Mouse (Mus musculus) layer of hippocampus, postnatal 25 days (tissue): ENCODE measurements at regions not wholly inside any gene's neighbourhood (a gene's known extent, or its start where the extent isn't known, plus 50 kb on each side); places are given as distances from the start of the nearest gene placed in this dataset.
A peak's percentile ranks its signal among the peaks of the same experiment; 100 is the strongest.

Experiments used
- DNase-seq, 2 experiments: peaks; one replicate each; pipeline ENCODE4 v3.0.0; 2022; ENCODE audit warnings: mixed read lengths in 2 of 2, low spot score in 1 of 2; ENCODE audit errors: extremely low spot score in 1 of 2

DNA sequence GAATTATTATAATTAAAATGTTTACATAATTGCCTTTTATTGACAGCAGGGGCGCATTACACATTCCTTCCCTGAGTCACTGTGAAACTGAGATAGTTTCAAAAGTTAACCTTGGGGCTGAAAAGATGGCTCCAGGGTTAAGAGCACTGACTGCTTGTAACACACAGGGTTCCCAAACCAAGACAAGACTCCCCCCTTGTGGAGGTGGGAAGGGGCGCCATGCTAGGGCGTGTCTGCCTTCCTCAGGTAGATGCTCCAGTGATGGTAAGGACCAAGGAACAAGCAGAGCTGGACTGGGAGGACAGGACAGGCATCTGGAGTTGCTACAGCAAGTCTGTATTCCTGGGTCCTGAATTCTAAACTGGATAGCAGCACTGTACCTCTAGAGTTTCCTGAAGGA is 351.9 kb downstream of the Tbc1d22a start:
- DNase-seq, result no peak

DNA sequence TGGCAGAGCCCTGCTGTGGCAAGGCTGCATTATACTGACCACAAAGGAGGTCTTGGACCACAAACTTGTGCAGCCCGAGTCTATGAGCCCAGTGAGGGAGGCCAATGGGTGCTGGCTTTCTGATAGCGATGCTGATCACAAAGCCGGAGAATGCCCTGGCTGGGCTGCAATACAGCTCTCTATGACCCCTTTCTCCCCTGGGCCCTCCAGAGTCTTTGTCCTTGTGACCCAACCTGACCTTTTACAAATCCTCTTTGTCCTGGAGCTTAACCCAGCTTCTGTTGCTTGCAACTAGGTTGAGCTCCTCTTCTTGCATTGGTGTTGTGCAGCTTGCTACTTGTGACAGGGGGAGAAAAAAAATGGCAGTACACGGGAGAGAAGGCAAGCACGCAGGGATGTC is 360.1 kb downstream of the Tbc1d22a start:
- no peak for DNase-seq

DNA sequence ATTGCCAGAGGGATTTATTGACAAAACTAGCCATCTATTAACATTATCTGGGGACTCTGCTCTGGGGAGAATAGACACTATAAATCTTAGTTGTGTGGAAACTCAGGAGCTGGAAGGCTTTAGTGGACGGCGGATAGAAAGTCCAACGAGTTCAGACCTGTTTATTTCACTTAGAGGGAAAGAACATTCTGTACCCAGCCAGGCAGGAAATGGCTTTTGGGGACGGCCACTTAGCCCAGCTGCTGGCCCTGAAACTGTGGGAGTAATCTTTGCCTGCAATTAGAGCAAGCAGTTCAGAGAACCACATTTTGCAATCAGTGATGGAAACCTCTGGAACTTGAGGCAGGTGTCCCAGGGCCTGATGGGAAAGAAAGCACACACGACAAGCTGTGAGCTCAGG is 362.4 kb downstream of the Tbc1d22a start:
- DNase-seq, result no peak

DNA sequence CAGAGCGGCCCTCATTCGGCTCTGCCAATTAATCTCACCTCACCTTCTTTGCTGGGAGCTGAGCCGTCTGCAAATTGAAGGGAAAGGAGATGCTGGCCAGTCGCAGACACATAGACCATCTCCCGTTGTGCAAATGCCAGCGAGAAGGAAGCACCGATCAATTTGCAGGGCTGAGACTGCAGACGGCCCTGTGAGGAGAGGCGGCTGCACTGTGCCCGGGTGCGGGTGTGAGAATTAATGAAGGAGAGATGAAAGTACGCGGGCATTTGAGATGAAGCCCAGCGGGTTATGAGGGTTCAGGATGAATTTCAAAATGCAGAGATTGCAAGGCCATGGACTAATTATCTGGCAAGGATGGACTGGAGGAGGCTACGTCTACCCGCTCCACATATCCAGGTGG is 364.4 kb downstream of the Tbc1d22a start:
- DNase-seq, result no peak

DNA sequence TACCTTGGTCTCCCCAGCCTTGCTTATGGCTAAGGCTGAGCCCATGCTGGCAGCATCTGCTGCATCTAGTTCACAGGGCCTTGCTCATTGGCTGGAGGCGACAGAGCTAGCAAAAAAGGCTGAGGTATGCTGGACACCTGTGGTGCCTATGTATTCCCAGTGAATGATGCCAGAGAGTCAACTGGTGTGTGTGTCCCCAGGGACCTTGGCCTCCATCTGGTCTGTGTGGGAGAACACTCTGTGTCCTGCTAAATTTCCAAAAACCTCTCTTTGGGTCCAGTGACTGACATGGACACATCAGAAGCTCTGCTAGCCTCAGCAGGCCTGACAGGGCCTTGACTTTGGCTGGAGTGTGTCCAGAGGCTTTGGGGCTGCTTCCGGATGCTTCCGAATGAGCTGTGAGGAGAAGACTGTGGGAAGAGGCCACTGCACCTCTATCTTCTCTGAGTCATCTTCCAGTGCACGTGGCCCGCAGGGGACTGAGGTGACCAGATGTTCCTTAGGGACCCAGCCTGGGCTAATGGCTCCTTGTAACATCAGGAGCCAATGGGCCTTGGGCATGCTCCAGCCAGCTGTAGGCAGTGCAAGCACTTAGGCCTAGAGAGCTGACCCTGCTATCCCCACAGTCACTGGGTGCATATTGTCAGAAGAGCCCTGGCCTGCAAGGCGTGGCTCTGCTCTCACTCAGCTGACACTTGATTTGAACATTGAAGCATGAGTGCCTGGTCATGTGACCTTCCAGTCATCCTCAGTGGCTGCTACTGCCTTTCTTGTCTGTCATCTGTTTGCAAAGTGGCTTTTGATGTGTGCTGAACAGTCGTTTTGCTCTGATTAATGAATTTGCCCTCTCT is 368.2 kb downstream of the Tbc1d22a start:
- DNase-seq, result no peak

DNA sequence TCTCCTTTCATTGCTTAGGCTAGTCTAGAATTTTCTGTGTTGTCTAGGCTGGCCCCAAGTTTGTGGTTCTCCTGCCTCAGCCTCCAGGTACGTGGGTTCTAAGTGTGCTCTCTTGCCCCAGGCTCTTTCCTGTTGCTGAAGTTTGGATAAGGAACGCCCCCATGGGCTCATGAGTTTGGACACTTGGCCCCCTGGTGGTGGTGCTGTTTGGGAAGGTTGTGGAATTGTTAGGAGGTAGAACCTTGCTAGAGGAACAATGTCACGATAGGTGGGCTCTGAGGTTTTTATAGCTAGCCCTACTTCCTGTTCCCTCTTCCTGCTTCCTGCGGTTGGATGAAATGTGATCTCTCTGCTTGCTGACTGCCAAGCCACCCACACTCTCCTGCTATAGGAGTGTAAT is 371.5 kb downstream of the Tbc1d22a start:
- DNase-seq, result peak in 1 of 2 experiments; percentile 25

DNA sequence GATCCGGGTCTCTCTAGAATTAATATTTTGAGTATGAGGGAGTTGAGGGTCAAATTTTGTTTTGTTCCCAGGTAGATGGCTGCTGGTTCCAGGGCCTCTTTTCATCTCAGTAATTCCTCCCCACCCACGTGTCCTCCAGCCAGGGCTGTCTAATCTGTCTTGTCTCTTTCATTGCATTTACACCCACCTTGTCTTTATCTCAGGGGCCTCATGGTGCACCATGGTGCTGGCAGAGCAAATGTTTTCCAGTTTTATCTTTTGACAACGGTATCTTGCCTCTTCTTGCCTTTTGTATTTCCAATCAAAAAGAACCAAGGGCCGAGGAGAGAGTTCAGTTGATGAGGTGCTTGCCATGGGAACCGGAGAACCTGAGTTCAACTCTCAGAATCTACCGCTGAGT is 372.9 kb downstream of the Tbc1d22a start:
- no peak for DNase-seq

DNA sequence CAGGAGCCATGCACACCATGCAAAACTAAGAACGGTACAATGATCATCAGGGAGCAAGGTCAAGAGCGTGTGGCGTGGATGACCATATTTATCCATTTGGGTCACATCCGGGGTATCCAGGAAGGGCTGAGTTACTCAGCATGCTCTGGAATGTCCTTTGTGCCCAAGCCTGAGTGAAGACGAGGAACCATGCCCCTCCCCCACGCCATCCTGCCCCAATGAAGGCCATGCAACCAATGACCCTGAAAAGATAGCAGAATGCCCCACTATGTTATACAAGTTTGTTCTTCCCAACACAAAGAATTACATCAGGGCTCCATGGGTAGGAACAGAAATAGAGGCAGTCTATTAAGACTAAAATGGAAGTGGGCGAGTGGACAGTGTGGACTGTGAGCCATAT is 375.8 kb downstream of the Tbc1d22a start:
- no peak for DNase-seq

DNA sequence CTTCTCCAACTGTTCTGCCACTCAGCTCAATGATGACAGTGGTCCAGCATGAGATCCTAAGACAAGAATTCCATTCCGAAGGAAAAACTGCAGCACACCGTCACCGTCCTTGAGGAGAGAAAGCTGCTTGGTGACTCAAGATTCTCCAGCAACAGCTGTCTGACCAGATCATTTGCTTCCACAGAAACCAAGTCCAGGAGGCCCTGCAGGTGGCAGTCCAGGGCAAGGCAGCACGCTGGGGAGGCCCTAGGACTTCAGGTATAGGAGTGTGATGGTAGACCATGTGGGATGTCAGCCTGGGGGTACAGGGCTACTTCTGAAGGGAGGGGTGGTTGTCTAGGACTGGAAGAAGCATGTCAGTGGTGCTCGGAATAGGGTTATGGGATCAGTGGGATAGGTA is 376.6 kb downstream of the Tbc1d22a start:
- DNase-seq, result no peak

DNA sequence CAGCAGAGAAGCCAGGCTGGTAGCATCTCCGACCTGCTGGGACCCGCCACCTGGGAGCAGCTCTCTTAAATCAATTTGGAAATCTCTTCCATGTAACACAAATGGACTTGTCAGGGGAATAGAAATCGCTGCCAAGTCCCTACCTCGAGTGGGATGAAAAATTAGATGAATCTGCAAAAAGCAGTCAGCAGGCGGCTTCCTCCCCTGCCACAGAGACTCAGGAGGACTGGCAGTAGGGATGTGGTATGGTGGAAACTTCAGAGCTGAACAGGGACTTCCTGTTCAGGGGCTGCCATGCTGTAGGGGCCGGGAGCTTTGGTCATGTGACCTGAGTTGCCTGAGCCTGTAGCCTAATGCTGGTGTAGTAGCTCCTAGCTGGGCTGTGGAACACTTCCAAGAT is 379.1 kb downstream of the Tbc1d22a start:
- peak; percentile 16 to 26 for DNase-seq

DNA sequence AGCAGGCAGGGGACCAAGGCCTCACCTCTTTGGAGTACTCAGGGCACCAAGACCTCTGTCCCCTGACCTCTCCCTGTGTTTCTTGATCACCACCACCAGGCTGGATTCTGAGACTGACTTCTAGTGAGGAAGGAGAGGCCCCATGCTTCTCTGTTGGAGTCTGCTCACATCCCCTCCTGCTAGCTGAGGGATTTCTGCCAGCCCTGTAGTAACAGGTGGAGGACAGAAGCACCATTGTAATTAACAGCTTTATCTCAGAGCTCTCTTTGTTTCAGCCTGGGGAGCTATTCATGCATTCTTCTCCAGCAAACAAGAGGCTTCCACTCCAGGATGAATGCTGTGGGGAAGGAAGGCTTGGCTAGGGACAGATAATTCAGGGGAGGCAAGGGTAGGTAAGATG is 392.2 kb downstream of the Tbc1d22a start:
- DNase-seq, result no peak

DNA sequence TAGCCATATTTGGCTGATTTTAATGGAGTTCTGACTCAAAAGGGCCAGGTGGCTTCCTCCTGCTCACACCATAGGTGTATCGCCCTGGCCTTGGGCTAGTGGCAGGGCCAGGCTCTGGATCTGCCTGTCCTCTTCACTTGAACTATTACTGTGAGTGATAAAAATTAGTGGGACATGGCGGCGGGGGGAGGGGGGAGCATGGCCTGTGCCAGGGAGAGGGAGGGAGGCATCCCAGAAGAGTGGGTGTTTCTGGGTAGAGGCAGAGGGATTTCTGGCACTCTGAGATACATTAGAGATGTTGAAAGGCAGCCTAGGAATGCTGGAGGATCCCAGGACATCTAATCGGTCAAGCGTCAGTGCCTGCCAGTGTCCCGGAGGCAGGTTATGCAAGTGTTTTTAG is 395.4 kb downstream of the Tbc1d22a start:
- DNase-seq, result no peak

DNA sequence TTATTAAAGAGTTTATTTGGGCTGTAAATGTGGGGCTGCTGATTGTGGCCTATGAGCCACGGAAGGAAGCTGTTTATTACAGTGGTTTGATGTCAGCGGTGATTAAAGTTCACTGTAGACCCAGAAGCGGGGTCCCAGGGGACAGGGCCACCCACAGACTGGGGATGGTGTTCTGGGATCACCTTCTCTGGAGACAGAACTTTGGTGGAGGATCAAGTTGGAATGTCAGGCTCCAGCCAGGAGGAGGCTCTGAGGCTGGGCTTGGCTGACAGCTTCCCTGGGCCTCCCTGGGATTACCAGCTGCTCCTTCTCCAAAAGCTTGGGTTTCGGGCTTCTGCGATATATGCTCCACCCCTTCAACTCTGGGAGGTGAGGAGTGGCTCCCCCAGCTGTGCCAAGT is 417.1 kb downstream of the Tbc1d22a start:
- no peak for DNase-seq

DNA sequence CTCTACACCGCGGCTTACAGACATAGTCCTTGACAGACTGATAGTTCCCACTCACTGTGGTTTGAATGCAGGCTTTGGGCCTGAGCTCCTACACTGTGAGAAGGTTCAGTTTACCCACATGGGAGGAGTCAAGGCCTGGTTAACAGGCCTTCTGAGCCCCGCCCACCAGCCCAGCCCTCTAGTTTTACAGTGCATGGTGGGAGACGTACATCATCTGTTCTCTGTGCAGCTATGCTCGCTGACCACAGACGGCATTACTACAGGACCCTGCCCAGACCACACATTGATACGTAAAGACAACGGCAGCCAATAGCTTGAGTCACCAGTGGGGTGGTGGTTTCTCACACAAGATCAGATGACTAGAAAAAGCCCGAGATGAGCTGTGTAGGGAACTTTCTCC is 431.0 kb downstream of the Tbc1d22a start:
- DNase-seq, result no peak

DNA sequence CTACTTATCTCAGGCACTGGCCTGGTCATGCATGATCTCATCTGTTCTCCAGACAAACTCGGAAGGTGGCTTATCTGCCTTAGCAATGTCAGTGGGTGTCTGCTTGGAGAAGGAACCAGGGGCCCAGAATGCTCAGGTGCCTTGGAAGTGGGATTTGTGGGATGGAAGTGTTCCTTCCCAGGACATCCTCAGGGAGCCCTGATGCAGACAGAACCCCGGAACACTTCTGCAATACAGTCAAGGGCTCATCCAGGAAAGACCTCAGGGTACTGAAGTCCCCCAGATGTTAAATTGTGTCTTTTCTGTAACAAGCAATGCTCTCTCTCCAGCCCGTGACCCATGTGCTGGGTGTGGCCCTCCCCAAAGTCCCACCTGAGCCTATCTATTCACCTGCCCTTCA is 433.9 kb downstream of the Tbc1d22a start:
- no peak for DNase-seq

DNA sequence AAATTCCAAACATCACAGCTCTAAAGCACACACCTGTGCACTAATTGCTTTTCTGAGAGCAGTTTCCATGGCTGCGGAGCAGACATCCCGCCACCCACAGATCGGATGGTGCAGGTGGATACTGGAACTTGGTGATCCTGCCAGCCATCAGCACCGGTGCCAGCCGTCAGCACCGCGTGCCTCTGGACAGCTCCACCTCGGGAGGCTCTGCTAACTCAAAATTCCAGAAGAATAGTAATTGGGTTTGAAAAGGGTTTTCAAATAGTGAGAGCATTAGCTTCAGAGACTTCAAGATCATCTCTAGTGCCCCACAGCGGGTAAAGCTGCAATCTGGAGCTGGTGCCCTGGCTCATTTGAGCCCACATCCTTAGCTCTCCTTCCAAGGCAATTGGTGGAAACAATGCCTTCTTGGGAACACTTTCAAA is 458.8 kb downstream of the Tbc1d22a start:
- peak; percentile 23 to 32 for DNase-seq

DNA sequence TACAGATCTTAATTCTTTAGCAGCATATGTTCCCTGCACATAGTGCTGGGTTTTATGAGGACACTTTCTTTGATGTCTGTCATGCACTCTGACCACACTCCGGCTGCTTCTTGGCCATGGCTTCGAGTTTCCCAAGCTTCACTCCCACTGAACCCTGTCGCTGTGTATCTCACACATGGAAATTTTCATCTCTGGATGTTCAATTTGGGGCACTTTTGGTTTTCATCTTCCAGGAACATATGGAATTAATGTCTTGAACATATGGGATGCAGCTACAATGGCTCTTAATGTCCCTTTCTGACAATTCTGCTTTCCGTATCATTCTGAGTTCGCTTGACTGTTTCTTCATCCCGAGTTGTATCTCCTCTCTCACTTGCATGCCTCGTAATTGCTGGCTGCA is 462.8 kb downstream of the Tbc1d22a start:
- no peak for DNase-seq

DNA sequence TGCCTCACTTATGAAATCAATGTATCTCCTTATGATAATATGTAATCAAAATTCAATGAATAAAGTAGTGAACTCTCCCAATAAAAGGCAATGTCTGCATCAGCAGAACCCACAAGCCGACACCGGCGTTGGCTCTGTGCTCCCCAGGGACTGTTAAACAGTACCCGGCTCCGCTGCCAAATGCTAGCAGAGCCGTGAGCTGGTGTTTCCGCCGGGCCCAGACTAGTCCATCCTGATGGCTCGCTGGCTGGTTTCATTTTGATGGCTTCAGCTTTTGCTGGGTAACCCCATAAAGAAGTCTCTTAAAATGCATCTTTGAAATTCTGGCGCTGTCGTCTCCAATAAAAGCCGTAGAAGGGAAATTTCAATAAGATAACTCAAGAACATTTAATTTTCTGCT is 468.8 kb downstream of the Tbc1d22a start:
- no peak for DNase-seq

DNA sequence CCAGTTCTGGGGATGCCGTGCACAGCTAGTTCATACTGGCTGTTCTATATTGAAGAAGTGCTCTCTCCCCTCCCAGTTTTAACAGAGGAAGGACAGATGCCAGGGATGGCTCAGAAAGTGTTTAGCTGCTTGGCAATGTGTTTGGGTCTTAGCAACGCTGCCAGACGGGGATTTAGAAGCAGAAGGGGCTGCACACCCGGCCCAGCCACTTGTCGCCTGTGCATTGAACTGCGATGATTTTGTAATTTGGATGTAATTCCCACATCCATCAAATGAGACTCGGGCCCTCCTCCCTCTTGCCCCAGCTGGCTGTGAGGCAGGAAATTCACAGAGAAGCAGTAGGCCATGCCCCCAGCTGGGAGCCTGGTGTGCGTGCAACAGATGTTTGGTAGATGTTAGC is 475.4 kb downstream of the Tbc1d22a start:
- no peak for DNase-seq

DNA sequence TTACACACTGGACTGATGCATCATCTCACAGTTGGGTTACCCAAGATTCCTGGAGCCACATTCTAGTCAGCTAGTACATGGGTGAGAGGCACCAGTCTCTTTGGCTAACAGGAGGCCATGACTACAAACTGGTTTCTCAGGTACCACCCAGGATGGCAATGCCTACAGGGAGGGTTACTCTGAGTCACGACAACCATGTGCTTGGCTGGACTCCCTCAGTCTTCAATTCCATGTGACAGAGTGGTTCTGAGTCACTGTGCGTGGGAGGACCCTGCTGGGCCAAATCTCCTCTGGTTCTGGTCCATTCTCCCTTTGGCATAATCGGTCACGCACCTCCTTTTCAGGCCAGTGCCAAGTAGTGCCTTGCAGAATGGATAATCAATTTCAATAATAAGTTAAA is 482.5 kb downstream of the Tbc1d22a start:
- no peak for DNase-seq

DNA sequence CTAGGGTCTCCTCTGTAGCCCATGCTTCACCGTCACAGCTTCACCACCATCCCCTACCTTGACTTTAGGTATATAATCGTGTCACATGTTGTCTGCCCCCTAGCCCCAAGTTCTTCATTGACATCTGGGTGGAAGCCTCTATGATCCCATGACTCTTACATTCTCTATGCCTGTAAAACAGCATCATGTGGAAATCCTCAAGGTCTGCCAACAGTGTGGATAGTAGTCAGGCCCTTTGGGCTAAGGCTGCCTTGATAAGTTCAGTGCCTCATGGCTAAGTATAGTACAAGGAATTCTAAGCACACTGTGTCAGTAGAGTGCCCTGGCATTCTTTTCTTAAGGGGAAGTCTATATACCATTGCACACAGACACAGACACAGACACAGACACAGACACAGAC is 496.2 kb downstream of the Tbc1d22a start:
- DNase-seq, result no peak

DNA sequence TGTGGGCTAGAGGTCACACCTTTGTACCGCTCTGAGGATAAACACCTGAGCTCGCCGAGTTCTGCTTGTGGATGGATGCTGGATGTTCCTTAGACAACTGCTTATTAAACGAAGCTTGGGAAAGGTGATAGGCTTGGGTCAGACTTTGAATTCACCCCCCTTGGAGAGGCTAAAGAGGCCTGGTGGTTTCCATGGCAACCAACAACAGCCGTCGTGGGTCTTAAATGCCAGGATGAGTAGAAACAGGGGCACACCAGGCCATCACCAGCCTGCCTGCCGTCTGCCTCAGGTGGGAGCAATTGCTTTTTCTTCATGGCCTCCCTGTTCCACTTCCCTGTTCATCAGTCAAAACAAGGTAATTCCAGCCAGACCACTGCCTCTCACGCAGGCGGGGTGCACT is 504.1 kb downstream of the Tbc1d22a start:
- DNase-seq, result no peak

DNA sequence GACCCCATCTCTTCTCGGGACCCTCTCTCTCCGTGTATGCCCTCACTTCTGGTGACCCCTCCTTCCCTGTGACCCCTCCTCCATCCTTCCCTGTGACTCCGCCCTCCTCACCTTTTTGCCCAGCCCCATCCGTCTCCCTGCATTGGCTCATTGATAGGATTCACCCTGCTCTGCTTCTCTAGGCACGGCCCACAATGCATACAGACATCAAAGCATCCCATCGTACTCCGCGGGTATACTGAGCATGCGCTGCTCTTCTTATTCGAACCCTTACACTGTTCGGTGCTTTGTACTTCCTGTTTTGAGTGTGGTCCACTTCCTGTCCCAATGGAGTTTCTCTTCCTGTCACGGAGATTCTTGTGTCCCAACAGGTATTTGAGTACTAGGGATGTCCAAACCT is 504.8 kb downstream of the Tbc1d22a start:
- no peak for DNase-seq
